Mouse (Mus musculus): ENCODE results near the gene Krt83.

DNA sequence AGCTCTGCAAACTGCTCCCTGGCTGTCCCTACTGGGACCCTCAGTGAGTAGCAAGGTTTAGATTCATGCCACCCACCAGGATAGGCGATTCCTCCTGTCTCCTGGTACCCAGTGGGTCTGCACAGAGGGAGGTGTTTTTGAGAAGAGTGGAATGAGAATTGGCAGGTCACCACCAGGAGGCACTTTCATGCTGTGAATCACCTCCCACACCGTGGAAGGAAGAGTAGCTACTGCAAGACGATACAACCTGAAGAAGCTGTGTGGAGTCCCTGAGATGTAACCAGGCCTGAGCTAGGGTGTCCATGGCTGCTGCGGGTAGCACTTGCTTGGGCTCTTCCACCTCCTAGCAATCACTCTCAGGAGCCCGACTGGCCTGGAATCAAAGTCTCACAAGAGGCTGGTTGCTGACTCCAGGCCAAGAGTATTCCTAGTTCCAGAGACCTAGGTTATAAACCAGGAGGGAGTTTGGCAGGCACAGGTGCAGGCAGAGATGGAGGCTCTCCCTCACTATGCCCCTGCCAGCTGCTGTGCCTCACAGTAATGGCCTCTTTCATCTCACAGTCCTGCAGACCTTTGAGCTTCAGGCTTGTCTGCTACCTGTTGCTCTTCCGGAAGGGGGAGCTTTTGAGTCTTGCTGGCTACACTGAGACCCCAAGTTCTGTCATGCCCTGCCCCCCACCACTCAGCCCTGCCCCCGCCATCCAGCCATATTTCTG, 46.7 kb upstream of the Krt83 start:
- TF ChIP-seq CTCF (conservative IDR thresholded peaks at IDR 0.05; ENCODE audit: insufficient read depth, insufficient read length, low read depth, low read length) (no peak; the same call in 1 of the 2 replicates), POLR2A (IDR thresholded peaks at IDR 0.05; ENCODE audit: low read depth, low read length) (no peak)

Data from kidney, adult 2 months (tissue).